Mouse (Mus musculus): ENCODE measurements around the gene Clec11a.

Gene Clec11a

GRCm38 (mm10) chr7:44306516-44307240, at the start of gene Clec11a:
Clec11a (minus strand) TSS chr7:44306902.
- DNase-seq (ENCODE audit: low spot score) = no peak

- DNase-seq (ENCODE audit: low spot score) = no peak
These were observed 48.7 kb upstream of the Clec11a start for GRCm38 (mm10) chr7:44355411-44355810.

- DNase-seq (ENCODE audit: low spot score) = no peak
These were observed 47.1 kb upstream of the Clec11a start for GRCm38 (mm10) chr7:44353601-44354340.

GRCm38 (mm10) chr7:44352750-44353600, 46.3 kb upstream of the Clec11a start:
- DNase-seq (ENCODE audit: low spot score) = no peak

GRCm38 (mm10) chr7:44351881-44352749, 45.4 kb upstream of the Clec11a start:
- DNase-seq (ENCODE audit: low spot score) = no peak

GRCm38 (mm10) chr7:44350957-44351711, 44.4 kb upstream of the Clec11a start:
- peak; percentile 76 for DNase-seq (ENCODE audit: low spot score)

- no peak for DNase-seq (ENCODE audit: low spot score)
These were observed 42.3 kb upstream of the Clec11a start for GRCm38 (mm10) chr7:44349043-44349442.

- DNase-seq (ENCODE audit: low spot score) = no peak
These were observed 37.9 kb upstream of the Clec11a start for GRCm38 (mm10) chr7:44344622-44345021.

- no peak for DNase-seq (ENCODE audit: low spot score)
These were observed 36.8 kb upstream of the Clec11a start for GRCm38 (mm10) chr7:44343459-44344015.

- no peak for DNase-seq (ENCODE audit: low spot score)
These were observed 35.0 kb upstream of the Clec11a start for GRCm38 (mm10) chr7:44341714-44342113.

- no peak for DNase-seq (ENCODE audit: low spot score)
These were observed 34.4 kb upstream of the Clec11a start for GRCm38 (mm10) chr7:44341119-44341518.

GRCm38 (mm10) chr7:44340226-44340625, 33.5 kb upstream of the Clec11a start:
- no peak for DNase-seq (ENCODE audit: low spot score)

GRCm38 (mm10) chr7:44337121-44337849, 30.6 kb upstream of the Clec11a start:
- DNase-seq (ENCODE audit: low spot score) = no peak

GRCm38 (mm10) chr7:44336046-44337021, 29.6 kb upstream of the Clec11a start:
- DNase-seq (ENCODE audit: low spot score) = no peak

- DNase-seq (ENCODE audit: low spot score) = no peak
These were observed 28.6 kb upstream of the Clec11a start for GRCm38 (mm10) chr7:44335031-44335878.

- no peak for DNase-seq (ENCODE audit: low spot score)
These were observed 27.4 kb upstream of the Clec11a start for GRCm38 (mm10) chr7:44334139-44334538.

GRCm38 (mm10) chr7:44332336-44332735, 25.6 kb upstream of the Clec11a start:
- DNase-seq (ENCODE audit: low spot score) = no peak

GRCm38 (mm10) chr7:44326614-44327013, 19.9 kb upstream of the Clec11a start:
- DNase-seq (ENCODE audit: low spot score) = no peak

Measured in lung, postnatal 25 days (tissue).